Mouse (Mus musculus) testis, adult 2 months (tissue): ENCODE results near the gene Tcirg1. TPM values are rescaled to one million over a fixed set of nuclear protein-coding genes. Genes with fewer than 3 reads are reported as not detected.

Experiments
- H3K27ac ChIP-seq: fragments of 200-500 bp; 2 replicates; pipeline ENCODE4 v1.5.1; 2012; ENCODE audit warnings: low read depth, low read length; ENCODE audit not compliant: control insufficient read depth, insufficient read depth
- H3K27me3 ChIP-seq: fragments of 200-500 bp; 2 replicates; pipeline ENCODE4 v1.6.1; 2012; ENCODE audit warnings: mild to moderate bottlenecking, low read length, moderate library complexity; ENCODE audit not compliant: control insufficient read depth, insufficient read depth
- H3K36me3 ChIP-seq: fragments of 200-500 bp; 2 replicates; pipeline ENCODE4 v1.6.1; 2012; ENCODE audit warnings: mild to moderate bottlenecking, low read length; ENCODE audit not compliant: control insufficient read depth, insufficient read depth
- H3K4me1 ChIP-seq: fragments of 200-500 bp; 2 replicates; pipeline ENCODE4 v1.6.1; 2012; ENCODE audit warnings: low read length; ENCODE audit not compliant: control insufficient read depth, insufficient read depth
- H3K4me3 ChIP-seq: fragments of 200-500 bp; 2 replicates; pipeline ENCODE4 v1.5.1; 2012; ENCODE audit warnings: low read depth, mild to moderate bottlenecking, low read length, moderate library complexity, mixed read lengths; ENCODE audit not compliant: control insufficient read depth
- CTCF ChIP-seq: fragments of 200-500 bp; IDR thresholded peaks from 2 replicates; pipeline ENCODE4 v1.5.1; 2012; ENCODE audit warnings: low read depth, mild to moderate bottlenecking, inconsistent platforms, low read length, moderate library complexity; ENCODE audit not compliant: control insufficient read depth, insufficient read depth, insufficient replicate concordance
- POLR2A ChIP-seq: fragments of 200-500 bp; IDR thresholded peaks from 2 replicates; pipeline ENCODE4 v1.6.1; 2012; ENCODE audit warnings: low read depth, mild to moderate bottlenecking, inconsistent platforms, low read length, moderate library complexity; ENCODE audit not compliant: control insufficient read depth
- polyA plus RNA-seq: library from polyadenylated mRNA; depleted of rRNA; stranded (reverse); fragments of >200 nt; gene quantifications from 2 replicates; pipeline ENCODE4 v1.2.3, GENCODE M21; 2012

The Tcirg1 gene
- polyA plus RNA-seq, 1 experiment: 11.4 TPM

DNA sequence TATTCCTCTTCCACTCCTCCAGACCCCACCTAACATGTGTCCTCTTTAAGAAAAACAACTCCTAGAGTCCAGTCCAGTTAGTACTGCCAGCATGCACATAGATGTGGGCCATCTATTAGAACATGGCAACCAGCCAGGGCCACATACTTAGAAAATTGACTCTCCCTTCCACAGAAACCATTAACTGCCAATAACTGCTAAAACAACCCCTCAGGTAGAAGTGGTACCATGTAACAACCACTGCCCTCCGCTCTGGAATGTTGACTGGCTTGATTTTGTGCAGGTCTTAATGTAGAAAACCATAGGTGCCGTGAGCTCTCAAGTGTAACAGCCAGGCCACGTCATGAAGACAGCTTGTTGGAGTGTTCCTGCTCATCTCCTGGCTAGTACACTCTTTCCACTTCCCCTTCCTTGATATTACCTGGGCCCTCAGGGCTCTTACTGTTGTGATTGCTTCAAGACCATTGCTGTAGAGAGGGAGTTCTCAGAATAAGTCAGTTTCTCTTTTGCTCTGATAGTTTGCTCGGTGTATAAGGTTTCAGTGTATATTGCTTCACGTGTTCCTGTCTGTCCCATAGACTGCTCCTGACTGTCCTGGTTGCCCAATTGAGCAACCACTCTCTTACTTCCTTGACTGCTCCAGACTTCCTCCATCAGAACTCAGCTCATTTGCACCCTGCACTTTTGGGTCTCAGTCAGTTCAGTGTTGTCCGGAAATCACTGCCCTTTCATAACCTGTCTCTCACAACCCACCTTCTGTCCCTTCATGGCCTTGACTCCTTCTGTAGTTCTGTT lies 26.7 kb downstream of the Tcirg1 start:
- Histone ChIP-seq H3K4me1 (no peaks in the 10 kb centered on the region), H3K27me3 (no peaks in the 10 kb centered on the region), H3K36me3 (no peaks in the 10 kb centered on the region; the same call in 1 of the 2 replicates), H3K27ac (no peak overlapping the region), H3K4me3 (no peak overlapping the region)
- no peak for TF ChIP-seq CTCF
- TF ChIP-seq POLR2A: no peak

GRCm38 (mm10) chr19:3875045-3875444 lies 31.9 kb downstream of the Tcirg1 start:
- H3K27ac ChIP-seq: no peak overlapping the region
- no peak overlapping the region for H3K4me3 ChIP-seq

DNA sequence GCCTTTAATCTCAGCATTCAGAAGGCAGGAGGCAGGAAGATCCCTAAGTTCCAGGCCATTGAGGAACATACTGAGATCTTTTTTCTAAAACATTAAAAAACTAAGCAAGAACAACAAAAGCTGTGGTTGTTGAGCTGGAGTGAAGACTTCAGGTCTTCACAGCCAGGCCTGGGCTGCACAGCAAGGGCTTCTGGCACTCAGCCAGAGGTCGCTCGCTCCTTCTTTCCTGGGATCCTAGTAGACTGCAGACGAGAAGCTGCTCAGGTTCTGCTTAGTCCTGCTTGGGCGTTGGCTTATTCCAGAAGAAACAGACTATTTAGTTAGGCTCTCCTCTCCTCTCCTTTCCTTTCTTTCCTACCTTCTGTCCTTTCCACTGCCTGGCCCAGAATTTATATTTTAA lies 34.6 kb downstream of the Tcirg1 start:
- Histone ChIP-seq H3K27ac (no peak overlapping the region), H3K4me3 (no peak overlapping the region), H3K36me3 (no peaks in the 10 kb centered on the region; the same call in 1 of the 2 replicates), H3K27me3 (no peaks in the 10 kb centered on the region), H3K4me1 (no peaks in the 10 kb centered on the region)
- no peak for TF ChIP-seq POLR2A

More at GRCm38 (mm10) chr19:3875045-3875444, 31.9 kb downstream of the Tcirg1 start:
- Histone ChIP-seq H3K36me3 (no peaks in the 10 kb centered on the region), H3K4me1 (no peaks in the 10 kb centered on the region), H3K27me3 (no peaks in the 10 kb centered on the region)
- TF ChIP-seq POLR2A (no peak), CTCF (no peak)

GRCm38 (mm10) chr19:3871468-3871867 lies 35.5 kb downstream of the Tcirg1 start:
- Histone ChIP-seq H3K27me3 (no peaks in the 10 kb centered on the region), H3K4me3 (no peak overlapping the region), H3K27ac (no peak overlapping the region), H3K36me3 (no peaks in the 10 kb centered on the region; the same call in 1 of the 2 replicates), H3K4me1 (no peaks in the 10 kb centered on the region)
- no peak for TF ChIP-seq POLR2A
- no peak for TF ChIP-seq CTCF

DNA sequence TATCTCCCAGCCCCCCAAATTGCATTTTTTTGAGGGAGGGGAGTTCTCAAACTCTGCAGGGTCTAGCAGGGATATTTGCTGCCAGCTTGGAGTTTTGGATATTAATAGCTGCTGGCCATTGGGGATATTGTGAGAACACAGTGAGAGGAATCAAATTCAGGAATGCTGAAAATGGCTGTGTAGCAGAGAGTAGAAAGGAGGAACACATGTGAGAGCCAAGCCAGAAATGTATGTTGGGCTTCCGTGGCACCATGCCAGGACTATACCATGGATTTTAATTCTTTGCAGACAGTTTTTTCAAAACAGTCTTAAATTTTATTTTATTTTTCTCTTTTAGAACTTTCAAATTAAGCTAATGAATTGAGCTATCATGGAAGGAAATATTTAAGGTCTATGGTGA lies 38.6 kb downstream of the Tcirg1 start:
- Histone ChIP-seq H3K27ac (no peak overlapping the region), H3K36me3 (no peaks in the 10 kb centered on the region; the same call in 1 of the 2 replicates), H3K27me3 (no peaks in the 10 kb centered on the region), H3K4me3 (no peak overlapping the region), H3K4me1 (no peaks in the 10 kb centered on the region)
- TF ChIP-seq POLR2A (no peak), CTCF (no peak)

GRCm38 (mm10) chr19:3864960-3865359 lies 42.0 kb downstream of the Tcirg1 start:
- no peaks in the 10 kb centered on the region for H3K27me3 ChIP-seq
- no peak for TF ChIP-seq POLR2A
- TF ChIP-seq CTCF: no peak

GRCm38 (mm10) chr19:3862713-3863112 lies 44.2 kb downstream of the Tcirg1 start:
- TF ChIP-seq POLR2A: no peak
- no peak for TF ChIP-seq CTCF
- H3K4me1 ChIP-seq: peaks cover 2% of the 10 kb centered on the region; the same call in 1 of the 2 replicates
- H3K36me3 ChIP-seq: no peaks in the 10 kb centered on the region; the same call in 1 of the 2 replicates
- H3K4me3 ChIP-seq: no peak overlapping the region
- H3K27me3 ChIP-seq: no peaks in the 10 kb centered on the region
- no peak overlapping the region for H3K27ac ChIP-seq

More at GRCm38 (mm10) chr19:3864960-3865359, 42.0 kb downstream of the Tcirg1 start:
- no peak overlapping the region for H3K27ac ChIP-seq
- no peaks in the 10 kb centered on the region; the same call in 1 of the 2 replicates for H3K36me3 ChIP-seq
- no peak overlapping the region for H3K4me3 ChIP-seq
- no peaks in the 10 kb centered on the region for H3K4me1 ChIP-seq
